Mouse (Mus musculus) kidney, adult 2 months (tissue): Measurements from ENCODE around the gene Pth2r.

Source experiments
- CTCF ChIP-seq: fragments of 200-500 bp; conservative IDR thresholded peaks from 2 replicates; pipeline ENCODE4 v1.5.1; 2011; ENCODE audit warnings: low read depth, mild to moderate bottlenecking, control low read depth, low read length, moderate library complexity, mixed read lengths; ENCODE audit not compliant: insufficient read depth, insufficient read length
- POLR2A ChIP-seq: fragments of 200-500 bp; IDR thresholded peaks from one replicate; pipeline ENCODE4 v1.6.1; 2011; ENCODE audit warnings: low read depth, low read length, control low read depth

DNA sequence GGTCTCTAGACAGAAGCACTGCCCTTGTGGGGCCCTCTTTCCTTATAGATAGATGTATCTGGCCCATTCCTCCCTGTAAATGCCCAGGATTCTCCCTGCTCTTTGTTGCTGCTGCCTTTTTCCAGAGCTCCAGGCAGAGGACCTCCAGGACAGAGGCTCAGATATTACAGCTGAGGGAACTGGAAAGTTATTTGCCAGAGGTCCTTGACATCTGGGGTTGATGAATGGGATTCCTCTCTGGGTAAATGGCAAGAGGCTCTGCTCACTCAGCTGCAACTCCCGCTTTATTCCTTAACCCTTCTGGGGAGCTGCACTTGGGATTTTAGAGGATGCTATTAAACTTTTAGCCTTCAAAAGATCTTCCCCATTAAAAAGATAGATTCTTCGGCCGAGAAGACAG lies 26.6 kb downstream of the Pth2r start:
- TF ChIP-seq CTCF = no peak
- no peak for TF ChIP-seq POLR2A
